Mouse (Mus musculus): ENCODE results near the gene Slc22a1. TPM values are rescaled to one million over a fixed set of nuclear protein-coding genes. Genes with fewer than 3 reads are reported as not detected.

The Slc22a1 gene
- polyA plus RNA-seq, 1 experiment: not detected

GRCm38 (mm10) chr17:12702901-12703300 lies 27.3 kb upstream of the Slc22a1 start:
- WGBS: 80% methylated on average over 5 of the region's 5 CpGs
- H3K4me3 ChIP-seq (replicated peaks; ENCODE audit: control insufficient read depth, low read depth, low read length): no peak overlapping the region
- H3K27ac ChIP-seq (ENCODE audit: control insufficient read depth, insufficient read depth, low read depth, low read length, poor library complexity): no peak overlapping the region
- TF ChIP-seq POLR2A (IDR thresholded peaks at IDR 0.05; ENCODE audit: borderline replicate concordance, control insufficient read depth, low read depth, low read length) (no peak), CTCF (IDR thresholded peaks at IDR 0.05; ENCODE audit: control insufficient read depth, insufficient read depth, low read length) (no peak)
- H3K4me1 ChIP-seq (ENCODE audit: control insufficient read depth, insufficient read depth, low read length): no peaks in the 10 kb centered on the region; the same call in 1 of the 2 replicates

- Histone ChIP-seq H3K27ac (ENCODE audit: control insufficient read depth, insufficient read depth, low read depth, low read length, poor library complexity) (no peak overlapping the region), H3K4me3 (replicated peaks; ENCODE audit: control insufficient read depth, low read depth, low read length) (no peak overlapping the region), H3K4me1 (ENCODE audit: control insufficient read depth, insufficient read depth, low read length) (no peaks in the 10 kb centered on the region; the same call in 1 of the 2 replicates)
- 92% methylated on average over 6 of the region's 6 CpGs for WGBS
- TF ChIP-seq POLR2A (IDR thresholded peaks at IDR 0.05; ENCODE audit: borderline replicate concordance, control insufficient read depth, low read depth, low read length) (no peak), CTCF (IDR thresholded peaks at IDR 0.05; ENCODE audit: control insufficient read depth, insufficient read depth, low read length) (no peak)
Observed at GRCm38 (mm10) chr17:12700373-12700772, 24.7 kb upstream of the Slc22a1 start.

GRCm38 (mm10) chr17:12691899-12692298 lies 16.3 kb upstream of the Slc22a1 start:
- no peak overlapping the region for H3K27ac ChIP-seq (ENCODE audit: control insufficient read depth, insufficient read depth, low read depth, low read length, poor library complexity)
- WGBS: 76% methylated on average over 7 of the region's 7 CpGs
- no peak for TF ChIP-seq CTCF (IDR thresholded peaks at IDR 0.05; ENCODE audit: control insufficient read depth, insufficient read depth, low read length)
- TF ChIP-seq POLR2A (IDR thresholded peaks at IDR 0.05; ENCODE audit: borderline replicate concordance, control insufficient read depth, low read depth, low read length): no peak
- H3K4me3 ChIP-seq (replicated peaks; ENCODE audit: control insufficient read depth, low read depth, low read length): no peak overlapping the region
- H3K4me1 ChIP-seq (ENCODE audit: control insufficient read depth, insufficient read depth, low read length): no peaks in the 10 kb centered on the region

- no peak for TF ChIP-seq CTCF (IDR thresholded peaks at IDR 0.05; ENCODE audit: control insufficient read depth, insufficient read depth, low read length)
- no peak for TF ChIP-seq POLR2A (IDR thresholded peaks at IDR 0.05; ENCODE audit: borderline replicate concordance, control insufficient read depth, low read depth, low read length)
- Histone ChIP-seq H3K27ac (ENCODE audit: control insufficient read depth, insufficient read depth, low read depth, low read length, poor library complexity) (no peak overlapping the region), H3K4me3 (replicated peaks; ENCODE audit: control insufficient read depth, low read depth, low read length) (no peak overlapping the region), H3K4me1 (ENCODE audit: control insufficient read depth, insufficient read depth, low read length) (no peaks in the 10 kb centered on the region)
- 73% methylated on average over 3 of the region's 3 CpGs for WGBS
Observed at GRCm38 (mm10) chr17:12689537-12689936, 13.9 kb upstream of the Slc22a1 start.

- Histone ChIP-seq H3K4me1 (ENCODE audit: control insufficient read depth, insufficient read depth, low read length) (no peaks in the 10 kb centered on the region), H3K27ac (ENCODE audit: control insufficient read depth, insufficient read depth, low read depth, low read length, poor library complexity) (no peak overlapping the region), H3K4me3 (replicated peaks; ENCODE audit: control insufficient read depth, low read depth, low read length) (no peak overlapping the region)
- no peak for TF ChIP-seq POLR2A (IDR thresholded peaks at IDR 0.05; ENCODE audit: borderline replicate concordance, control insufficient read depth, low read depth, low read length)
- TF ChIP-seq CTCF (IDR thresholded peaks at IDR 0.05; ENCODE audit: control insufficient read depth, insufficient read depth, low read length): no peak
- WGBS: 77% methylated on average over 20 of the region's 20 CpGs
Observed at GRCm38 (mm10) chr17:12688427-12689110, 12.9 kb upstream of the Slc22a1 start.

GRCm38 (mm10) chr17:12684928-12685624 lies 9.4 kb upstream of the Slc22a1 start:
- Histone ChIP-seq H3K4me1 (ENCODE audit: control insufficient read depth, insufficient read depth, low read length) (no peaks in the 10 kb centered on the region), H3K27ac (ENCODE audit: control insufficient read depth, insufficient read depth, low read depth, low read length, poor library complexity) (no peak overlapping the region), H3K4me3 (replicated peaks; ENCODE audit: control insufficient read depth, low read depth, low read length) (no peak overlapping the region)
- WGBS: 75% methylated on average over 7 of the region's 7 CpGs
- TF ChIP-seq CTCF (IDR thresholded peaks at IDR 0.05; ENCODE audit: control insufficient read depth, insufficient read depth, low read length) (no peak), POLR2A (IDR thresholded peaks at IDR 0.05; ENCODE audit: borderline replicate concordance, control insufficient read depth, low read depth, low read length) (no peak)

- no peak overlapping the region for H3K27ac ChIP-seq (ENCODE audit: control insufficient read depth, insufficient read depth, low read depth, low read length, poor library complexity)
- 78% methylated on average over 4 of the region's 4 CpGs for WGBS
- TF ChIP-seq CTCF (IDR thresholded peaks at IDR 0.05; ENCODE audit: control insufficient read depth, insufficient read depth, low read length) (no peak), POLR2A (IDR thresholded peaks at IDR 0.05; ENCODE audit: borderline replicate concordance, control insufficient read depth, low read depth, low read length) (no peak)
- H3K4me1 ChIP-seq (ENCODE audit: control insufficient read depth, insufficient read depth, low read length): no peaks in the 10 kb centered on the region
- no peak overlapping the region for H3K4me3 ChIP-seq (replicated peaks; ENCODE audit: control insufficient read depth, low read depth, low read length)
Observed at GRCm38 (mm10) chr17:12684412-12684811, 8.8 kb upstream of the Slc22a1 start.

GRCm38 (mm10) chr17:12683582-12683981 lies 8.0 kb upstream of the Slc22a1 start:
- TF ChIP-seq CTCF (IDR thresholded peaks at IDR 0.05; ENCODE audit: control insufficient read depth, insufficient read depth, low read length): no peak
- no peak for TF ChIP-seq POLR2A (IDR thresholded peaks at IDR 0.05; ENCODE audit: borderline replicate concordance, control insufficient read depth, low read depth, low read length)
- no peak overlapping the region for H3K4me3 ChIP-seq (replicated peaks; ENCODE audit: control insufficient read depth, low read depth, low read length)
- no peaks in the 10 kb centered on the region for H3K4me1 ChIP-seq (ENCODE audit: control insufficient read depth, insufficient read depth, low read length)
- 66% methylated on average over 13 of the region's 13 CpGs for WGBS
- H3K27ac ChIP-seq (ENCODE audit: control insufficient read depth, insufficient read depth, low read depth, low read length, poor library complexity): no peak overlapping the region
